Mouse (Mus musculus) A20 (cell line): Measurements from ENCODE around the gene Adad2.

Experiments
- DNase-seq: peaks from one replicate; pipeline ENCODE4 v3.0.0-alpha.2; 2011; ENCODE audit warnings: low read depth, low spot score

Gene Adad2

GRCm38 (mm10) chr8:119612471-119612870 is at the start of gene Adad2:
Gene Adad2 (plus strand): TSS chr8:119612747.
- peak; percentile 10 for DNase-seq

- no peak for DNase-seq
These were observed 48.7 kb upstream of the Adad2 start for GRCm38 (mm10) chr8:119563849-119564251.

- DNase-seq: no peak
These were observed 46.2 kb upstream of the Adad2 start for GRCm38 (mm10) chr8:119566367-119566766.

GRCm38 (mm10) chr8:119568251-119568650 is 44.3 kb upstream of the Adad2 start:
- DNase-seq: no peak

GRCm38 (mm10) chr8:119568951-119569350 is 43.6 kb upstream of the Adad2 start:
- DNase-seq: no peak

- DNase-seq: no peak
These were observed 42.7 kb upstream of the Adad2 start for GRCm38 (mm10) chr8:119569881-119570280.

- DNase-seq: no peak
These were observed 41.4 kb upstream of the Adad2 start for GRCm38 (mm10) chr8:119571135-119571534.

- no peak for DNase-seq
These were observed 40.1 kb upstream of the Adad2 start for GRCm38 (mm10) chr8:119572411-119572810.

GRCm38 (mm10) chr8:119574437-119575365 is 37.8 kb upstream of the Adad2 start, which contains the start of the genes Hsdl1 and Dnaaf1:
Gene Hsdl1 (minus strand): TSS chr8:119575183.
Gene Dnaaf1 (plus strand): TSS chr8:119575235.
- peak; percentile 94 for DNase-seq

- no peak for DNase-seq
These were observed 37.2 kb upstream of the Adad2 start for GRCm38 (mm10) chr8:119575366-119575726.

GRCm38 (mm10) chr8:119579096-119579495 is 33.5 kb upstream of the Adad2 start:
- no peak for DNase-seq

GRCm38 (mm10) chr8:119580441-119581161 is 31.9 kb upstream of the Adad2 start:
- DNase-seq: no peak

GRCm38 (mm10) chr8:119585901-119586300 is 26.6 kb upstream of the Adad2 start:
- DNase-seq: peak; percentile 88

GRCm38 (mm10) chr8:119588321-119588720 is 24.2 kb upstream of the Adad2 start:
- peak; percentile 10 for DNase-seq

- DNase-seq: peak; percentile 24
These were observed 23.7 kb upstream of the Adad2 start for GRCm38 (mm10) chr8:119588844-119589243.

GRCm38 (mm10) chr8:119590348-119590747 is 22.2 kb upstream of the Adad2 start:
- DNase-seq: no peak

GRCm38 (mm10) chr8:119591456-119591855 is 21.1 kb upstream of the Adad2 start:
- no peak for DNase-seq

GRCm38 (mm10) chr8:119603771-119604170 is 8.8 kb upstream of the Adad2 start:
- no peak for DNase-seq

- no peak for DNase-seq
These were observed 8.1 kb upstream of the Adad2 start for GRCm38 (mm10) chr8:119604398-119604803.

GRCm38 (mm10) chr8:119604996-119605395 is 7.6 kb upstream of the Adad2 start, which contains the start of gene Taf1c:
Gene Taf1c (minus strand): TSS chr8:119605222.
- peak; percentile 93 for DNase-seq

GRCm38 (mm10) chr8:119606224-119606623 is 6.3 kb upstream of the Adad2 start:
- peak; percentile 60 for DNase-seq

- no peak for DNase-seq
These were observed 2.5 kb downstream of the Adad2 start for GRCm38 (mm10) chr8:119615096-119615495.
